Mouse (Mus musculus) bone marrow, adult 2 months (tissue): ENCODE measurements around the gene Il17d. TPM values are rescaled to one million over a fixed set of nuclear protein-coding genes. Genes with fewer than 3 reads are reported as not detected.

Source experiments
- H3K27ac ChIP-seq: fragments of 200-500 bp; 2 replicates; pipeline ENCODE4 v1.5.1; 2012; ENCODE audit warnings: low read depth, mild to moderate bottlenecking, control low read depth, inconsistent platforms, low read length; ENCODE audit not compliant: control insufficient read depth, poor library complexity, insufficient read depth
- H3K4me1 ChIP-seq: fragments of 200-500 bp; 2 replicates; pipeline ENCODE4 v1.6.1; 2011; ENCODE audit warnings: low read length; ENCODE audit not compliant: control insufficient read depth, insufficient read depth
- H3K4me3 ChIP-seq: fragments of 200-500 bp; replicated peaks from 2 replicates; pipeline ENCODE3; 2011; ENCODE audit warnings: mild to moderate bottlenecking, low read depth, low read length, control low read depth; ENCODE audit not compliant: control insufficient read depth
- CTCF ChIP-seq: fragments of 200-500 bp; IDR thresholded peaks from 2 replicates; pipeline ENCODE4 v1.5.1; 2011; ENCODE audit warnings: low read length, control low read depth; ENCODE audit not compliant: control insufficient read depth, insufficient read depth
- POLR2A ChIP-seq: fragments of 200-500 bp; IDR thresholded peaks from 2 replicates; pipeline ENCODE4 v1.6.1; 2011; ENCODE audit warnings: low read depth, mild to moderate bottlenecking, control low read depth, low read length, borderline replicate concordance; ENCODE audit not compliant: control insufficient read depth
- WGBS: fragments of 180-500 bp; shearing (Covaris S2); methylation state at CpG from one replicate; pipeline ENCODE4 v1.1.7; 2018; 5-methylcytosine and 5-hydroxymethylcytosine counted together
- polyA plus RNA-seq: library from polyadenylated mRNA; stranded (reverse); fragments of >200 nt; gene quantifications from 2 replicates; pipeline ENCODE4 v1.2.4, GENCODE M21; 2011; ENCODE audit warnings: low replicate concordance; ENCODE audit not compliant: missing spikeins, insufficient read depth, insufficient read length

Gene Il17d
- polyA plus RNA-seq, 1 experiment = 2.4 TPM

GRCm38 (mm10) chr14:57532577-57532976 lies 8.0 kb downstream of the Il17d start:
- no peaks in the 10 kb centered on the region; the same call in none of the 2 replicates for H3K4me1 ChIP-seq
- WGBS = 81% methylated on average over 3 of the region's 3 CpGs
- no peak overlapping the region for H3K27ac ChIP-seq
- TF ChIP-seq CTCF (no peak), POLR2A (no peak)
- no peak overlapping the region for H3K4me3 ChIP-seq

- Histone ChIP-seq H3K4me3 (no peak overlapping the region), H3K4me1 (peaks cover 2% of the 10 kb centered on the region), H3K27ac (no peak overlapping the region)
- WGBS = 54% methylated on average over 3 of the region's 3 CpGs
- TF ChIP-seq POLR2A (no peak), CTCF (peak; percentile 73)
Observed at GRCm38 (mm10) chr14:57533214-57533613, 8.6 kb downstream of the Il17d start.

- peaks cover 6% of the 10 kb centered on the region for H3K4me1 ChIP-seq
- 85% methylated on average over 11 of the region's 11 CpGs for WGBS
- no peak overlapping the region for H3K27ac ChIP-seq
- no peak for TF ChIP-seq CTCF
- no peak for TF ChIP-seq POLR2A
- H3K4me3 ChIP-seq = no peak overlapping the region
Observed at GRCm38 (mm10) chr14:57533841-57534240, 9.3 kb downstream of the Il17d start.

GRCm38 (mm10) chr14:57534346-57534745 lies 9.8 kb downstream of the Il17d start:
- Histone ChIP-seq H3K4me1 (peaks cover 6% of the 10 kb centered on the region), H3K4me3 (no peak overlapping the region), H3K27ac (no peak overlapping the region)
- TF ChIP-seq POLR2A (no peak), CTCF (no peak)
- 67% methylated on average over 5 of the region's 5 CpGs for WGBS

- Histone ChIP-seq H3K4me1 (peaks cover 6% of the 10 kb centered on the region), H3K27ac (no peak overlapping the region), H3K4me3 (no peak overlapping the region)
- WGBS = 49% methylated on average over 8 of the region's 8 CpGs
- no peak for TF ChIP-seq CTCF
- TF ChIP-seq POLR2A = no peak
Observed at GRCm38 (mm10) chr14:57534961-57535360, 10.4 kb downstream of the Il17d start.

- Histone ChIP-seq H3K4me1 (peaks cover 6% of the 10 kb centered on the region), H3K4me3 (no peak overlapping the region), H3K27ac (no peak overlapping the region)
- TF ChIP-seq POLR2A (no peak), CTCF (no peak)
- WGBS = 55% methylated on average over 6 of the region's 6 CpGs
Observed at GRCm38 (mm10) chr14:57535646-57536045, 11.1 kb downstream of the Il17d start.

- 71% methylated on average over 9 of the region's 9 CpGs for WGBS
Observed at GRCm38 (mm10) chr14:57536820-57537219, 12.2 kb downstream of the Il17d start.

GRCm38 (mm10) chr14:57537261-57538015 lies 12.9 kb downstream of the Il17d start:
- WGBS = 27% methylated on average over 16 of the region's 16 CpGs

More at GRCm38 (mm10) chr14:57536820-57537219, 12.2 kb downstream of the Il17d start:
- no peak overlapping the region for H3K27ac ChIP-seq
- TF ChIP-seq POLR2A = no peak
- no peak overlapping the region for H3K4me3 ChIP-seq
- H3K4me1 ChIP-seq = peaks cover 6% of the 10 kb centered on the region

More at GRCm38 (mm10) chr14:57537261-57538015, 12.9 kb downstream of the Il17d start:
- H3K4me3 ChIP-seq = peak overlapping the region; percentile 46
- H3K4me1 ChIP-seq = peaks cover 6% of the 10 kb centered on the region
- TF ChIP-seq POLR2A = no peak
- no peak for TF ChIP-seq CTCF
- peak overlapping the region; percentile 39 for H3K27ac ChIP-seq
